Mouse (Mus musculus) cerebellum, adult 8-10 months (tissue): ENCODE results near the gene Cmc2.
A peak's percentile ranks its signal among the peaks of the same experiment; 100 is the strongest.

Experiments
- DNase-seq: peaks from one replicate; pipeline ENCODE4 v3.0.0; 2022

Gene Cmc2

GRCm38 (mm10) chr8:116921337-116922059, at the start of gene Cmc2, which contains the start of gene Cenpn:
Gene Cmc2, minus strand, starts transcription at chr8:116921455.
Gene Cenpn, plus strand, starts transcription at chr8:116921730.
- peak; percentile 96 for DNase-seq

GRCm38 (mm10) chr8:116969531-116969930, 48.3 kb upstream of the Cmc2 start:
- DNase-seq = no peak

GRCm38 (mm10) chr8:116954415-116954814, 33.2 kb upstream of the Cmc2 start:
- no peak for DNase-seq

GRCm38 (mm10) chr8:116952428-116952827, 31.2 kb upstream of the Cmc2 start:
- DNase-seq = no peak

GRCm38 (mm10) chr8:116951778-116952177, 30.5 kb upstream of the Cmc2 start:
- DNase-seq = no peak

- DNase-seq = no peak
Measured at GRCm38 (mm10) chr8:116951369-116951768, 30.1 kb upstream of the Cmc2 start.

- no peak for DNase-seq
Measured at GRCm38 (mm10) chr8:116947589-116947988, 26.3 kb upstream of the Cmc2 start.

- DNase-seq = no peak
Measured at GRCm38 (mm10) chr8:116946851-116947250, 25.6 kb upstream of the Cmc2 start.

- no peak for DNase-seq
Measured at GRCm38 (mm10) chr8:116946268-116946838, 25.1 kb upstream of the Cmc2 start.

- DNase-seq = no peak
Measured at GRCm38 (mm10) chr8:116945169-116945910, 24.1 kb upstream of the Cmc2 start.

GRCm38 (mm10) chr8:116944385-116944696, 23.1 kb upstream of the Cmc2 start:
- DNase-seq = no peak

GRCm38 (mm10) chr8:116943555-116944384, 22.5 kb upstream of the Cmc2 start:
- DNase-seq = no peak

- peak; percentile 85 for DNase-seq
Measured at GRCm38 (mm10) chr8:116943161-116943554, 21.9 kb upstream of the Cmc2 start, which contains the start of gene Atmin. Gene Atmin, plus strand, starts transcription at chr8:116943393.

- no peak for DNase-seq
Measured at GRCm38 (mm10) chr8:116942284-116943058, 21.2 kb upstream of the Cmc2 start.

GRCm38 (mm10) chr8:116935506-116935905, 14.3 kb upstream of the Cmc2 start:
- DNase-seq = no peak

GRCm38 (mm10) chr8:116934976-116935375, 13.7 kb upstream of the Cmc2 start:
- DNase-seq = no peak

GRCm38 (mm10) chr8:116928588-116928987, 7.3 kb upstream of the Cmc2 start:
- DNase-seq = no peak

GRCm38 (mm10) chr8:116927880-116928279, 6.6 kb upstream of the Cmc2 start:
- DNase-seq = no peak

- DNase-seq = no peak
Measured at GRCm38 (mm10) chr8:116923526-116923925, 2.3 kb upstream of the Cmc2 start.

GRCm38 (mm10) chr8:116922060-116922757, 954 bp upstream of the Cmc2 start:
- no peak for DNase-seq

- no peak for DNase-seq
Measured at GRCm38 (mm10) chr8:116921005-116921336, 284 bp downstream of the Cmc2 start.

- DNase-seq = no peak
Measured at GRCm38 (mm10) chr8:116905836-116906235, 15.4 kb downstream of the Cmc2 start.
